Mouse (Mus musculus): ENCODE results near the gene Scrt2.

DNA sequence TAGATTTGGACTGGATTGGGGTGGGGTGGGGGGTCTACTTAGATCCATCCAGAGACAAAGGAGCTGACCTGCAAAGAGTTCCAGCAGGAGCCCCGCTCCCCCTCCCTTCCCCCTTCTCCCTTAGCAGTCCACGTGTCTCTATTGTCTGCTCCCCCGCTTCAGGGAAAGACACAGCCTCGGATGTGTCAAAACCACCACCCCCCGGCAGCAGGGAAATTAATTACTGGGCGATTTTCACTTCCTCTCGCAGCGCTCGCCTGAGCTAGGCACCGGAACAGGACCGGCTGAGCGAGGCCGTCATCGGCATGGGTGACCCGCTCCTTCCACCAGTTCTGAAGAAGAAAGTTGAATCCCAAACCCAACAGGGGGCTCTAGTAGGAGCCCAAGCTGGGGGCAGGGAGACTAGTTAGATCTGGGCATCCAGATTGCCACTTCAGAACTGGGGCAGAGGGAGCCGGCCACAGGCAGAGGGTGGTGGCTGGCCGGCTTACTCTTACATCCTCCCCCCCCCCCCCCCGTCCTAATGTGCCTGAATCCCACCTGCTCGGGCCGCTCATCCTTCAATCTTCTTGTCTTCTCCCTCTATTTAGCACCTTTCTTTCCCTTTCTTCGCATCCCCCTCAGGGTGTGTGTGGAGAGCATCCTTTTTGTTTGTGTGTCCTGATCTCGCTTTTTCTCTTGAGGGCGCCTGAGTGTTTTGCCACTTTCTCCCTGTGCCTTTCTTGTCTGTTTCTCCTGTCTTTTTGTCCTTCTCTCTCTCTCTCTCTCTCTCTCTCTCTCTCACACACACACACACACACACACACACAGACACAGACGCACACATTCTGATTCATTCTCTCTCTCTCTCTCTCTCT, at the start of gene Scrt2:
- TF ChIP-seq EP300 (IDR thresholded peaks at IDR 0.05) = no peak
- no peak for TF ChIP-seq CTCF (IDR thresholded peaks at IDR 0.05)
